In genomic region chrX:71544731-71545130, GRCm38 (mm10) we compare ENCODE assay signal across 20 mouse cellular contexts. TPM values are rescaled to one million over a fixed set of nuclear protein-coding genes. Genes with fewer than 3 reads are reported as not detected.
DNase-seq lines count a peak whose midpoint lies in the region; ATAC-seq and TF ChIP-seq lines count a peak whose summit lies in the region.
"Had no signal": no experiment of that assay in that cellular context is flagged by ENCODE, and none has a peak within 500 bp of the region (broad histone marks: within the 10 kb centered on the region; RNA-seq: fewer than 3 reads in every experiment).

No protein-coding gene starts in this region.

- H3K27ac ChIP-seq in liver, embryonic 16.5 days (ENCODE audit: low read length): peak overlapping the region; percentile 89
- H3K27ac ChIP-seq in kidney, embryonic 15.5 days: no peak overlapping the region
- H3K27ac ChIP-seq: embryonic facial prominence, embryonic 13.5 days; forebrain, embryonic 10.5 days; heart, embryonic 13.5 days; hindbrain, embryonic 14.5 days; intestine, embryonic 15.5 days; limb, embryonic 12.5 days; midbrain, embryonic 10.5 days had no signal

- H3K9me3 ChIP-seq in G1E (replicated peaks): no peaks in the 10 kb centered on the region
- no peaks in the 10 kb centered on the region for H3K9me3 ChIP-seq in liver, embryonic 16.5 days (replicated peaks; ENCODE audit: control insufficient read depth, low read length)
- H3K9me3 ChIP-seq in kidney, embryonic 15.5 days (replicated peaks): no peaks in the 10 kb centered on the region
- H3K9me3 ChIP-seq: embryonic facial prominence, embryonic 13.5 days; forebrain, embryonic 10.5 days; heart, embryonic 13.5 days; intestine, embryonic 15.5 days; limb, embryonic 12.5 days; midbrain, embryonic 10.5 days had no signal

- peak; percentile 0 for DNase-seq in CD4-positive, CD25-positive, alpha-beta regulatory T cell, adult 2 months (ENCODE audit: low read depth, low spot score)
- DNase-seq in G1E (ENCODE audit: low spot score): no peak
- no peak for DNase-seq in ovary, postnatal 10 days (ENCODE audit: low spot score)
- no peak for DNase-seq in cerebellum, adult 11-12 months
- DNase-seq: cerebellum, adult 9-11 months; heart, adult 11 months; kidney, adult 9 months; lung, embryonic 14.5 days; lung, postnatal 36 days; thymus, postnatal 25 days had no signal

- no peak for TF ChIP-seq CTCF in G1E (IDR thresholded peaks at IDR 0.05; ENCODE audit: low read depth, low read length)

- WGBS in liver, embryonic 16.5 days (ENCODE audit: insufficient replicate concordance): 33% methylated on average over 5 of the region's 5 CpGs
- WGBS in kidney, embryonic 15.5 days: 65% methylated on average over 5 of the region's 5 CpGs

- peaks cover 75% of the 10 kb centered on the region for H3K4me1 ChIP-seq in G1E (ENCODE audit: insufficient read depth, low read depth, low read length)
- peaks cover 28% of the 10 kb centered on the region for H3K4me1 ChIP-seq in liver, embryonic 16.5 days (ENCODE audit: control insufficient read depth, low read depth, low read length)
- H3K4me1 ChIP-seq in kidney, embryonic 15.5 days: no peaks in the 10 kb centered on the region
- H3K4me1 ChIP-seq: embryonic facial prominence, embryonic 13.5 days; forebrain, embryonic 10.5 days; heart, embryonic 13.5 days; intestine, embryonic 15.5 days; limb, embryonic 12.5 days; midbrain, embryonic 10.5 days had no signal

- H3K9ac ChIP-seq in liver, embryonic 16.5 days (ENCODE audit: low read depth, low read length): 0 out of 2 replicates have a peak overlapping the region, but pooled peaks have one; percentile 4
- H3K9ac ChIP-seq in kidney, embryonic 15.5 days: no peak overlapping the region
- H3K9ac ChIP-seq: embryonic facial prominence, embryonic 13.5 days; heart, embryonic 13.5 days; hindbrain, embryonic 14.5 days; intestine, embryonic 15.5 days; limb, embryonic 12.5 days; lung, embryonic 14.5 days had no signal

- 0 out of 2 replicates have a peak, but pooled peaks have one; percentile 10 for ATAC-seq in G1E (ENCODE audit: extremely low read depth, insufficient number of reproducible peaks, low FRiP score, poor library complexity, severe bottlenecking)
- ATAC-seq in erythroid progenitor cell, adult 5-6 weeks (replicated peaks; ENCODE audit: low FRiP score, poor library complexity, severe bottlenecking): peak; percentile 53
- ATAC-seq in liver, embryonic 16.5 days (ENCODE audit: low read depth): no peak
- ATAC-seq in kidney, embryonic 15.5 days (replicated peaks; ENCODE audit: low FRiP score): no peak
- ATAC-seq: intestine, embryonic 15.5 days had no signal

- H3K36me3 ChIP-seq in G1E (replicated peaks): no peaks in the 10 kb centered on the region
- no peaks in the 10 kb centered on the region for H3K36me3 ChIP-seq in liver, embryonic 16.5 days (ENCODE audit: control insufficient read depth, insufficient read depth)
- no peaks in the 10 kb centered on the region for H3K36me3 ChIP-seq in kidney, embryonic 15.5 days
- H3K36me3 ChIP-seq: embryonic facial prominence, embryonic 13.5 days; forebrain, embryonic 10.5 days; heart, embryonic 13.5 days; intestine, embryonic 15.5 days; limb, embryonic 12.5 days; midbrain, embryonic 10.5 days had no signal

- peak overlapping the region; percentile 54 for H3K4me2 ChIP-seq in liver, embryonic 16.5 days (ENCODE audit: low read depth, low read length)
- no peak overlapping the region for H3K4me2 ChIP-seq in kidney, embryonic 15.5 days
- H3K4me2 ChIP-seq: embryonic facial prominence, embryonic 13.5 days; heart, embryonic 13.5 days; hindbrain, embryonic 14.5 days; intestine, embryonic 15.5 days; limb, embryonic 12.5 days; lung, embryonic 14.5 days had no signal

- H3K4me3 ChIP-seq in G1E (ENCODE audit: low read depth, low read length): no peak overlapping the region; the same call in 1 of the 2 replicates
- 0 out of 2 replicates have a peak overlapping the region, but pooled peaks have one; percentile 11 for H3K4me3 ChIP-seq in liver, embryonic 16.5 days (ENCODE audit: low read depth, low read length)
- no peak overlapping the region for H3K4me3 ChIP-seq in kidney, embryonic 15.5 days (replicated peaks)
- H3K4me3 ChIP-seq: embryonic facial prominence, embryonic 13.5 days; forebrain, embryonic 10.5 days; heart, embryonic 13.5 days; intestine, embryonic 15.5 days; limb, embryonic 12.5 days; midbrain, embryonic 10.5 days had no signal

- H3K27me3 ChIP-seq in G1E (ENCODE audit: insufficient read depth, low read length): no peaks in the 10 kb centered on the region
- H3K27me3 ChIP-seq in liver, embryonic 16.5 days (ENCODE audit: control insufficient read depth, insufficient read depth, low read depth, low read length): no peaks in the 10 kb centered on the region
- peaks cover 21% of the 10 kb centered on the region for H3K27me3 ChIP-seq in kidney, embryonic 15.5 days
- H3K27me3 ChIP-seq: intestine, embryonic 15.5 days; limb, embryonic 12.5 days had no signal

RNA-seq across cellular contexts. Expression of gene Hmgb3, which starts 11.0 kb away (rescaled TPM):
- total RNA-seq in G1E (2014; fragmentation: Nextera tagmentation): 444 and 498 TPM in 2 replicates
- total RNA-seq in G1E (2017): 279 and 306 TPM in 2 replicates
- polyA plus RNA-seq in G1E (2012): 269 and 287 TPM in 2 replicates
- 163 and 208 TPM in 2 replicates for total RNA-seq in erythroid progenitor cell, adult 5-6 weeks (2015; ENCODE audit: low replicate concordance)
- total RNA-seq in erythroid progenitor cell, adult 5-6 weeks (2017; ENCODE audit: low replicate concordance): 164 and 222 TPM in 2 replicates
- polyA plus RNA-seq in liver, embryonic 16.5 days (2015; fragmentation: Nextera tagmentation; extraction: Ambion mirVana): 148 and 173 TPM in 2 replicates
- 361 and 382 TPM in 2 replicates for polyA plus RNA-seq in kidney, embryonic 15.5 days (2015; fragmentation: Nextera tagmentation; extraction: Ambion mirVana)

RNA-seq across cellular contexts. Expression of gene Cd99l2, which starts 52.1 kb away (rescaled TPM):
- total RNA-seq in G1E (2014; fragmentation: Nextera tagmentation): 12.7 and 16.1 TPM in 2 replicates
- total RNA-seq in G1E (2017): 21.4 and 22.2 TPM in 2 replicates
- 2.1 and 3.7 TPM in 2 replicates for polyA plus RNA-seq in G1E (2012)
- 9.4 and 21.4 TPM in 2 replicates for total RNA-seq in erythroid progenitor cell, adult 5-6 weeks (2015; ENCODE audit: low replicate concordance)
- total RNA-seq in erythroid progenitor cell, adult 5-6 weeks (2017; ENCODE audit: low replicate concordance): 15.3 and 21.6 TPM in 2 replicates
- polyA plus RNA-seq in liver, embryonic 16.5 days (2015; fragmentation: Nextera tagmentation; extraction: Ambion mirVana): 10.8 and 11.1 TPM in 2 replicates
- 29.6 and 33.7 TPM in 2 replicates for polyA plus RNA-seq in kidney, embryonic 15.5 days (2015; fragmentation: Nextera tagmentation; extraction: Ambion mirVana)

Comparison
In these comparisons a context has a peak if more than half of its experiments do, and no peak if none do; other contexts are left out.
1. ATAC-seq: peak in G1E (single experiment) and erythroid progenitor cell, adult 5-6 weeks (single experiment); none in liver, embryonic 16.5 days (single experiment) and kidney, embryonic 15.5 days (single experiment).